Mouse (Mus musculus) heart, postnatal 10 days (tissue): ENCODE data around the gene Serpinb9c. TPM values are rescaled to one million over a fixed set of nuclear protein-coding genes. Genes with fewer than 3 reads are reported as not detected.
"Not testable (repeated sequence)": the region's sequence is repeated elsewhere in the genome, so short reads cannot be mapped to it uniquely, and the experiment has no call there.

Experiments used
- DNase-seq, 2 experiments: peaks; one replicate each; pipeline ENCODE4 v3.0.0; 2021
- intact Hi-C: fragments of 180-260 bp; cut with DNase I; formaldehyde crosslinking; loops from one replicate; pipeline ENCODE4 v1.15.1; 2025
- total RNA-seq, 2 experiments: library from RNA; stranded (reverse); gene quantifications; 2 replicates each; pipeline ENCODE4 v1.2.3; 2021

Gene Serpinb9c
- not detected for total RNA-seq

DNA sequence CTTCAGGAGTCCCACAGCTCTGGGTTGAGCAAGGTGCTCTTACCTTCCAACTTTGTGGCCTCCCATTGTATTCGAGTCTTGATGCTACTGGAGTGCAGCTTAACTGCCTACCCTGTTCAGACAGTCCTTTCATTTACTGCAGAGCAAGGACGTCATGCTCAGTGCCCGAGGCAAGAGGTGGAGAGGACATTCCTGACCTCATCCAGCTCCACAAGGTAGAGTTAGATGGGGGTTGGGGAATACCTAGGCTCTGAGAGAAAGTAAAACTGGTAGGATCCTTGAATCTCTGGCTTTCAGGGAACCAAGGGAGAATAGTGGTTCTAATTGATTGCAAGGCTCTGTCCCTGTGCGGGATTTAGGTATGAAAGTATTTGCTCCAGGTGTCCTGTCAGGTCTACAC, at the start of gene Serpinb9c:
Serpinb9c (minus strand) TSS at position 101 of the 400 bp plus-strand sequence.
- no peak for DNase-seq
- intact Hi-C loops, result no loop called here

DNA sequence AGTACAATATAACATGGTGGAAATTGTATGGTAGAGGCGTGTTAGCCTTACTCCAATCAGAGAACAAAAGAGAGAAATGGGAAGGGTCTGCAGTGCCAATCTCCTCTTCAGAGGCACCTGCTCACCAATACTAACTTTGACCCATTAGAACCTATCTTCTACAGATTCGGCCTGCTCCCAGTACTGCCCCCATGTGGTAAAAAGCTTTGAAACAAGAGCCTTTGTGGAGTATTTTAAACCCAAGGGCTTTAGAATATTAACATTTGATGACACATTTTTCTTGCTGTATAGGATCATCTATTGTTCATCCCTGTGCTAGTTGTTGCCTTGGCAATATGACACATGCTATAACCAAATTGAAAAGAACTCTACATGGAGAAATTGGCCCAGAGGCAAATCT, 40.2 kb upstream of the Serpinb9c start:
- no peak for DNase-seq
- intact Hi-C loops, result no loop called here

DNA sequence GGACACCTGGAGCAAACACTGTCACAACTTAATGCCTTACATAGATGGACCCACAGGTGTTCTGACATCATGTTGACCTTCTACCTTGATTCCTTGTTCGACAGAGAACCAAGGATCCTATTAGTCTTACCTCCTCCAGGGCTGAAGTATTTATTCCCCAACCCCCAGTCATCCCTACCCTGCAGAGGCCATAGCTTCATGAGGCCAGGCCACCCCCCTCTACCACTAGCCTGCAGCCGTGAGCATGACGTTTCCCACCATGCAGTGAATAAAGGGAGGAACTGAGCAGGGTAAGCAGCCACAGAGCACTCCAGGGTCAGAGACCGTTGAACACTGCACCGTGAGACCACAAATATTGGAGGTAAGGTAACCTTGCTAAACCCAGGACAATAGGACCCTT, 33.1 kb upstream of the Serpinb9c start, which contains the start of gene Serpinb9d:
Serpinb9d (plus strand) TSS at position 301 of the 400 bp plus-strand sequence.
- no peak for DNase-seq
- intact Hi-C loops, result no loop called here

DNA sequence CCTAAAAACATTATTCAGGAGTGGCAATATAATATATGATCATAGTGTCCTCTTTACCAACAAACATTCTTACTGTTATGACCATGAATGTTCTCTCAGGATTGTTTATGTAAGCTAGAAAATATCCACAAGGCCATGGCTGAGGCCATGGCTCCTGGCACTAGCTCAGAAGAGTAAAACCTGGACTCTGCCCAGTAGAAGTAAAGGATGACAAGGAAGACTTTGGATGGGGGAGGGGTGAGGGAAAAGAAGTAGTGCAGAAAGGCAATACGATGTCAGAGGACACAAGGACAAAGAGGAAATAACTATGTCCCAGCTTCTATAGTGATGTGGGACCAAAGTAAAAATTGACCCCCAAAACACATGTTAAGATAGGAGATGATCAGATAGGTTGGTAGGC, 30.9 kb upstream of the Serpinb9c start:
- intact Hi-C loops, DNase-seq: not testable (repeated sequence)

DNA sequence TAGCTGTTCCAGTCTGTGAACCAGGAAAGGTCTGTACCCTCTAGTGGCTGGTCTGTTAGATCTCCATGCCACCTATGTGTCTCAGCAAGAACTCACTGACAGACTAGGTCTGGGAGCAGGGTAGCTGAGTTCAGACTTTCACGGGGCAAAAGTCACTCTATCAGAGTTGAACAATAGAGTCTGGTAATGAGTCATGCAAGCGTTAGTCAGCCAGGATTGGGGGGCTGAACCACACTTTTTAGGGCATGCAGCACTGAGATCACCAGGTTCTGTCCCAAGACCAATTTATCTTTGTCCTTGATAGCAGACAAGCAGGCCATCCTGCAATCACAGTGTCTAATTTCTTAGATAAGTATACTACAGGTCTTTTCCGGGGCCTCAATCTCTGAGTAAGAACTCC, 18.1 kb downstream of the Serpinb9c start:
- intact Hi-C loops, result no loop called here
- no peak for DNase-seq

DNA sequence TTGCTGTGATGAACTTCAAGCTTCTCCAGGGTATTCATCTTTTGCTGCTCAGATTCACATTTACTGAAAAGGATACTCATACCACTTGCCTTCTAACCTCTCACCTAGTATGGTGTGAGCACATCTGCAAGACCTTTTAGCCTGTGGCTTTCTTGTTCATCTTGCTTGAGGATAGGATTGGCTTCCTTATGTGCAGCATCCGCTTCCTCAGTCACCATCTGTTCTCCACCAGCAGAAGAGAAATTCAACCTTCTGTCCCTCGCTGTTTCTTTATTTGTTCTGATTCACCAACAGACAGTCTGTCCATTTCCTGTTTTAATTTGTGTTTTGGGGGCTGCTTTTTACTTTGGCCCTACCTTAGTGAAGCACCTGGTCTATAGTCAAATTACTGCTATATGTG, 21.8 kb downstream of the Serpinb9c start:
- intact Hi-C loops, result no loop called here
- DNase-seq, result no peak

DNA sequence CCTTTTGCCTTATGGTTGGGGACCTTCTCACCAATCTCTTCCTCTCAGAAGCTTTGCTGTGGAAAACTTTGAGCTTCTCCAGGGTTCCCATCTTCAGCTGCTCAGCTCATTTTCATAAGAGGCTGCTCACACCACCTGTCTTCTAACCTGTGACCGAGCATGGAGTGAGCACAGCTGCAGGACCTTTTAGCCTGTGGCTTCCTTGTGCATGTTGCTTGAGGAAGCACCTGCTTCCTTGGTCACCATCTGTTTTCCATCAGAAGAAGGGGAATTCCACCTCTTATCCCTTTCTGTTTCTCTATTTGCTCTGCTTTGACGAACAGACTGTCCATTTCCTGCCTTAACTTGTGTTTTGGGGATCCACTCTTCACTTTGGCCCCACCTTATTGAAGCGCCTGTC, 46.5 kb downstream of the Serpinb9c start:
- DNase-seq, result no peak
- intact Hi-C loops, result no loop called here

DNA sequence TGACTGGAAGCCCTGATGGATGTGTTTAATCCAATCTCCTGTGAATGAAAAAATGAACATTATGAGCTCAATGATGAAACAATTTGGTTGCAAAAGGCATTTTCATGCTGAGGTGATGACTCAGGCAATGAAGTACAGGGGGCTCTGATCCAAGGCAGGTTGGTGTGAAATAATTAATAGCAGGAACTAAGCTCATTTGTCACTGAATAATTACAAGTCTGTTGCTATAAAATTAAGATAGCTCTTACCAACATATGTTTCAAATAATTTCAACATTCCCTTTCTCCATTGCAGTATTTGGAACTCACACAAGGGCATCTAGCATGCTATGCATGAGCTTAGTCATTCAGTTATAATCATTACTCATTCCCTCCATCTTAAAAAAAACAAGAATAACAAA, 53.9 kb downstream of the Serpinb9c start:
- no peak for DNase-seq
- intact Hi-C loops, result no loop called here

Other genes starting within 250 kb of the Serpinb9c start
- 10 to 100 TPM; 23.9 to 33.8 TPM for gene Serpinb6b, start 194.5 kb downstream of the Serpinb9c start, total RNA-seq
- gene Serpinb9, start 156.5 kb downstream of the Serpinb9c start, total RNA-seq, result 10 to 100 TPM in 1 of 2 experiments, 1 to 10 TPM in 1; 6.9 to 10.1 TPM
- under 1 TPM; 0.10 to 0.43 TPM for gene Serpinb9b, start 132.3 kb downstream of the Serpinb9c start, total RNA-seq
- not detected for gene Serpinb1b, start 81.2 kb downstream of the Serpinb9c start, total RNA-seq
- not detected for gene Serpinb9d, start 33.2 kb upstream of the Serpinb9c start, total RNA-seq
- gene Serpinb9e, start 89.9 kb upstream of the Serpinb9c start, total RNA-seq, result not detected
- gene Serpinb9f, start 164.3 kb upstream of the Serpinb9c start, total RNA-seq, result not detected
- not detected for gene Gm11397, start 236.0 kb upstream of the Serpinb9c start, total RNA-seq